16 mouse cellular contexts compared by ENCODE assay signal in genomic region chr2:167301601-167302000, GRCm38 (mm10). TPM values are rescaled to one million over a fixed set of nuclear protein-coding genes. Genes with fewer than 3 reads are reported as not detected.
DNase-seq lines count a peak whose midpoint lies in the region; TF ChIP-seq lines count a peak whose summit lies in the region.
"Had no signal": no experiment of that assay in that cellular context is flagged by ENCODE, and none has a peak within 500 bp of the region (broad histone marks: within the 10 kb centered on the region; RNA-seq: fewer than 3 reads in every experiment).

No protein-coding gene starts in this region.

- peak; percentile 7 for DNase-seq in cerebellum, adult 8-10 months
- DNase-seq in cerebellum, adult 9-11 months, result no peak
- no peak for DNase-seq in kidney, adult 2 months
- DNase-seq in kidney, postnatal 4 days, result no peak
- DNase-seq in right cerebral cortex, adult 18-20 months, result peak; percentile 0
- DNase-seq in right cerebral cortex, postnatal 4 days, result no peak
- peak; percentile 0 to 1 for DNase-seq in layer of hippocampus, postnatal 36 days
- DNase-seq: embryo, embryonic 11 days had no signal

- no peaks in the 10 kb centered on the region; the same call in 1 of the 2 replicates for H3K4me1 ChIP-seq in kidney, adult 2 months (ENCODE audit: control insufficient read depth, insufficient read depth, low read length)

- no peak for TF ChIP-seq CTCF in kidney, adult 2 months (conservative IDR thresholded peaks at IDR 0.05; ENCODE audit: insufficient read depth, insufficient read length, low read depth, low read length)

- no peaks in the 10 kb centered on the region for H3K27me3 ChIP-seq in kidney, adult 2 months (replicated peaks; ENCODE audit: control insufficient read depth, insufficient read depth, low read length)
- H3K27me3 ChIP-seq: embryonic facial prominence, embryonic 15.5 days; heart, embryonic 12.5 days; limb, embryonic 13.5 days; midbrain, embryonic 13.5 days; stomach, embryonic 15.5 days had no signal

- no peaks in the 10 kb centered on the region; the same call in 1 of the 2 replicates for H3K36me3 ChIP-seq in kidney, adult 2 months (ENCODE audit: control insufficient read depth, insufficient read depth, low read length)

- H3K27ac ChIP-seq in kidney, adult 2 months (ENCODE audit: insufficient read depth, low read depth, low read length), result peak overlapping the region; percentile 30; the same call in 1 of the 2 replicates
- H3K27ac ChIP-seq: embryonic facial prominence, embryonic 15.5 days; forebrain, embryonic 10.5 days; limb, embryonic 13.5 days; liver, embryonic 14.5 days; midbrain, embryonic 13.5 days; stomach, embryonic 15.5 days had no signal

- peak overlapping the region; percentile 15; the same call in 1 of the 2 replicates for H3K4me3 ChIP-seq in kidney, adult 2 months (ENCODE audit: insufficient read depth, low read depth, low read length)
- H3K4me3 ChIP-seq: embryonic facial prominence, embryonic 15.5 days; forebrain, embryonic 10.5 days; heart, embryonic 12.5 days; limb, embryonic 13.5 days; midbrain, embryonic 13.5 days; myocyte; stomach, embryonic 15.5 days had no signal

- 87% methylated on average over 7 of the region's 7 CpGs for WGBS in kidney, adult 2 months

- TF ChIP-seq POLR2A in kidney, adult 2 months (IDR thresholded peaks at IDR 0.05; ENCODE audit: low read depth, low read length), result no peak

RNA-seq across cellular contexts. Expression of gene B4galt5, which starts 47.4 kb away (rescaled TPM):
- 51.5 and 54.2 TPM in 2 replicates for polyA plus RNA-seq in kidney, adult 2 months (2012; rRNA removed)
- 10 to 100 TPM; 44.2 to 49.7 TPM for total RNA-seq in layer of hippocampus, postnatal 36 days (2021)

Comparison
In these comparisons a context has a peak if more than half of its experiments do, and no peak if none do; other contexts are left out.
1. DNase-seq: peak in cerebellum, adult 8-10 months (single experiment), right cerebral cortex, adult 18-20 months (single experiment) and layer of hippocampus, postnatal 36 days (2 of 2); none in cerebellum, adult 9-11 months (single experiment), kidney, adult 2 months (single experiment), kidney, postnatal 4 days (0 of 2) and right cerebral cortex, postnatal 4 days (single experiment).